Mouse (Mus musculus): ENCODE results near the gene Dmbt1.

DNA sequence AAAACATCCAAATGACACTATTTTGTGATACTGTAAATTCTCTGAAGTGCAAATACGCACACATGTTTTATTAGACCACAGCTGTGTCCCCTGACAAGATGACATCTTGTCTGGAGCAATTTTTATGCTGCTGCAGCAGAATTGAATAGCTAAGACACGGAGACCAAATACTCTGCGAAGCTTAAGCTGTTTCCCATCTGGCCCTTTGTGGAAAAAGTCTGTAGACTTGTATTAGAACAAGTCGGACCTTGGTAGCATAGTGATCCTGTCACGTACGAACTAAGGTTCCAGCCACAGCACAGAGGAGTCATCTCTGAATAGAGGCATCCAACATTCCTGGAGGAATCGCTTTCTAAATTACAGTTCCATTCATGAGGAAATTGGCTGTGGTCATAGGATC lies 47.6 kb upstream of the Dmbt1 start:
- no peak for TF ChIP-seq CTCF (conservative IDR thresholded peaks at IDR 0.05; ENCODE audit: insufficient read depth, insufficient read length, low read depth, low read length)
- TF ChIP-seq POLR2A (IDR thresholded peaks at IDR 0.05; ENCODE audit: low read depth, low read length), result no peak

Measured in kidney, adult 2 months (tissue).